In the genomic region with DNA sequence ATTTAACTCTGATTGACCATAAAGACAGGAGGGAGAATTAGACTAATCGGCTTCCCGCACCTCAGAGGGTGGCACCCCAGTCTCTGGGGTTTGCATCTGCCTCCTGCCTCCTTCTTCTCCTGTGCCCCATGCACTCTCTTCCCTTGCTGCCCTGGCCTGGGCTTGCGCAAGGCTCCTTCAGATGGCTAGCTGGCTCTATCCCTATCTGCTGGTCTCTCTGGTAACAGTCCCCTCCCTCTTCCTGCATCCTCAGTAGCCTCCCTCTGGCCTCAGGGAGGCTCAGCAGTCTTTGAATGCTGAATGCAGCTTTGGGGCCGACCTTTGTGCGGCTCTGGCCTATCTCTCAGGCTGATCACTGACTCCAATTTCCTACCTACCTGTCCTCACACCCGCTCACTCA, we compare ENCODE assay signal across 9 mouse cellular contexts. TPM values are rescaled to one million over a fixed set of nuclear protein-coding genes. Genes with fewer than 3 reads are reported as not detected.
DNase-seq lines count a peak whose midpoint lies in the region; ATAC-seq and TF ChIP-seq lines count a peak whose summit lies in the region.
"Had no signal": no experiment of that assay in that cellular context is flagged by ENCODE, and none has a peak within 500 bp of the region (broad histone marks: within the 10 kb centered on the region; RNA-seq: fewer than 3 reads in every experiment).

No protein-coding gene starts in this region.

- H3K4me3 ChIP-seq in forebrain, embryonic 13.5 days: no peak overlapping the region
- H3K4me3 ChIP-seq in forebrain, embryonic 11.5 days (ENCODE audit: low read depth, low read length): no peak overlapping the region
- no peak overlapping the region for H3K4me3 ChIP-seq in heart, embryonic 12.5 days
- H3K4me3 ChIP-seq in liver, embryonic 16.5 days (ENCODE audit: low read depth, low read length): no peak overlapping the region
- H3K4me3 ChIP-seq: stomach, embryonic 15.5 days had no signal

- no peak for DNase-seq in forebrain, embryonic 11.5 days (ENCODE audit: low spot score)
- DNase-seq in brain, embryonic 14.5 days (ENCODE audit: low read depth): peak; percentile 42
- no peak for DNase-seq in left cerebral cortex, postnatal 14 days (ENCODE audit: low spot score in 2 of 2)
- no peak for DNase-seq in spleen, adult 12 weeks (ENCODE audit: low spot score)

- ATAC-seq in forebrain, embryonic 13.5 days: no peak
- no peak for ATAC-seq in forebrain, embryonic 11.5 days (replicated peaks; ENCODE audit: low FRiP score)
- peak; percentile 82 for ATAC-seq in heart, embryonic 12.5 days (ENCODE audit: insufficient number of reproducible peaks, low FRiP score)
- ATAC-seq in liver, embryonic 16.5 days (ENCODE audit: low read depth): peak; percentile 32; the same call in 1 of the 2 replicates
- ATAC-seq in erythroblast, adult 5-6 weeks (replicated peaks; ENCODE audit: low FRiP score, poor library complexity, severe bottlenecking): no peak

- H3K9me3 ChIP-seq in forebrain, embryonic 13.5 days (replicated peaks): no peaks in the 10 kb centered on the region
- no peaks in the 10 kb centered on the region for H3K9me3 ChIP-seq in forebrain, embryonic 11.5 days (ENCODE audit: control insufficient read depth, low read length)
- no peaks in the 10 kb centered on the region for H3K9me3 ChIP-seq in heart, embryonic 12.5 days (replicated peaks)
- H3K9me3 ChIP-seq in liver, embryonic 16.5 days (replicated peaks; ENCODE audit: control insufficient read depth, low read length): no peaks in the 10 kb centered on the region
- H3K9me3 ChIP-seq: stomach, embryonic 15.5 days had no signal

- peaks cover 46% of the 10 kb centered on the region for H3K36me3 ChIP-seq in forebrain, embryonic 13.5 days (ENCODE audit: poor library complexity, severe bottlenecking)
- no peaks in the 10 kb centered on the region; the same call in 1 of the 2 replicates for H3K36me3 ChIP-seq in forebrain, embryonic 11.5 days (ENCODE audit: control insufficient read depth, insufficient read depth, low read length)
- peaks cover 40% of the 10 kb centered on the region for H3K36me3 ChIP-seq in heart, embryonic 12.5 days
- 0 out of 2 replicates have a peak, but pooled peaks cover 4% of the 10 kb centered on the region for H3K36me3 ChIP-seq in liver, embryonic 16.5 days (ENCODE audit: control insufficient read depth, insufficient read depth)

- WGBS in forebrain, embryonic 13.5 days: 51% methylated on average over 6 of the region's 6 CpGs
- WGBS in forebrain, embryonic 11.5 days: 61% methylated on average over 6 of the region's 6 CpGs
- 47% methylated on average over 6 of the region's 6 CpGs for WGBS in heart, embryonic 12.5 days
- 68% methylated on average over 6 of the region's 6 CpGs for WGBS in liver, embryonic 16.5 days (ENCODE audit: insufficient replicate concordance)

- no peak for TF ChIP-seq POLR2A in brain, embryonic 14.5 days (IDR thresholded peaks at IDR 0.05; ENCODE audit: borderline replicate concordance, extremely low read depth, insufficient read depth, insufficient read length, poor library complexity, severe bottlenecking)

- TF ChIP-seq CTCF in brain, embryonic 14.5 days (IDR thresholded peaks at IDR 0.05; ENCODE audit: borderline replicate concordance, extremely low read depth, insufficient read depth, insufficient read length): no peak

- H3K27me3 ChIP-seq in forebrain, embryonic 13.5 days: no peaks in the 10 kb centered on the region
- H3K27me3 ChIP-seq in forebrain, embryonic 11.5 days (ENCODE audit: control insufficient read depth, insufficient read depth, low read length): no peaks in the 10 kb centered on the region
- H3K27me3 ChIP-seq in heart, embryonic 12.5 days (replicated peaks): no peaks in the 10 kb centered on the region
- H3K27me3 ChIP-seq in liver, embryonic 16.5 days (ENCODE audit: control insufficient read depth, insufficient read depth, low read depth, low read length): no peaks in the 10 kb centered on the region
- H3K27me3 ChIP-seq: stomach, embryonic 15.5 days had no signal

- H3K4me1 ChIP-seq in forebrain, embryonic 13.5 days: peaks cover 11% of the 10 kb centered on the region
- no peaks in the 10 kb centered on the region; the same call in 1 of the 2 replicates for H3K4me1 ChIP-seq in forebrain, embryonic 11.5 days (replicated peaks; ENCODE audit: control insufficient read depth, insufficient read depth, low read length)
- H3K4me1 ChIP-seq in heart, embryonic 12.5 days (replicated peaks): peaks cover 11% of the 10 kb centered on the region
- H3K4me1 ChIP-seq in liver, embryonic 16.5 days (ENCODE audit: control insufficient read depth, low read depth, low read length): no peaks in the 10 kb centered on the region
- H3K4me1 ChIP-seq: stomach, embryonic 15.5 days had no signal

- H3K27ac ChIP-seq in forebrain, embryonic 13.5 days: no peak overlapping the region
- H3K27ac ChIP-seq in forebrain, embryonic 11.5 days (ENCODE audit: low read depth, low read length): no peak overlapping the region
- peak overlapping the region; percentile 6; the same call in 1 of the 2 replicates for H3K27ac ChIP-seq in heart, embryonic 12.5 days (ENCODE audit: poor library complexity, severe bottlenecking)
- no peak overlapping the region for H3K27ac ChIP-seq in liver, embryonic 16.5 days (ENCODE audit: low read length)
- H3K27ac ChIP-seq: stomach, embryonic 15.5 days had no signal

- H3K4me2 ChIP-seq in forebrain, embryonic 13.5 days: no peak overlapping the region
- H3K4me2 ChIP-seq in forebrain, embryonic 11.5 days (ENCODE audit: low read depth, low read length, severe bottlenecking): no peak overlapping the region
- H3K4me2 ChIP-seq in heart, embryonic 12.5 days: no peak overlapping the region
- no peak overlapping the region for H3K4me2 ChIP-seq in liver, embryonic 16.5 days (ENCODE audit: low read depth, low read length)
- H3K4me2 ChIP-seq: stomach, embryonic 15.5 days had no signal

- peak overlapping the region; percentile 32; the same call in 1 of the 2 replicates for H3K9ac ChIP-seq in forebrain, embryonic 13.5 days
- no peak overlapping the region for H3K9ac ChIP-seq in forebrain, embryonic 11.5 days (ENCODE audit: low read length)
- no peak overlapping the region for H3K9ac ChIP-seq in heart, embryonic 12.5 days
- no peak overlapping the region for H3K9ac ChIP-seq in liver, embryonic 16.5 days (ENCODE audit: low read depth, low read length)
- H3K9ac ChIP-seq: stomach, embryonic 15.5 days had no signal

- intact Hi-C loops in left cerebral cortex, postnatal 14 days (cut with DNase I): loop anchor here (1.0 to 5.0 kb wide), 2 partner anchors 78 to 285 kb away; no protein-coding TSS in a partner anchor

RNA-seq across cellular contexts. Expression of gene Tamm41, which starts 30.7 kb away (rescaled TPM):
- 70.9 and 72.4 TPM in 2 replicates for polyA plus RNA-seq in forebrain, embryonic 13.5 days (2015; fragmentation: Nextera tagmentation; extraction: Ambion mirVana)
- 79.0 and 84.6 TPM in 2 replicates for polyA plus RNA-seq in forebrain, embryonic 11.5 days (2014; fragmentation: Nextera tagmentation; extraction: Ambion mirVana)
- polyA plus RNA-seq in brain, embryonic 14.5 days (2012; rRNA removed): 38.6 and 46.8 TPM in 2 replicates
- polyA plus RNA-seq in heart, embryonic 12.5 days (2016; fragmentation: Nextera tagmentation; extraction: Ambion mirVana): 36.7 and 37.7 TPM in 2 replicates
- polyA plus RNA-seq in liver, embryonic 16.5 days (2015; fragmentation: Nextera tagmentation; extraction: Ambion mirVana): 17.5 and 19.7 TPM in 2 replicates
- total RNA-seq in left cerebral cortex, postnatal 14 days (2021): 10 to 100 TPM; 17.3 to 21.9 TPM
- 13.2 and 13.8 TPM in 2 replicates for total RNA-seq in erythroblast, adult 5-6 weeks (2015; ENCODE audit: low replicate concordance)
- total RNA-seq in erythroblast, adult 5-6 weeks (2017; ENCODE audit: low replicate concordance): 9.0 and 12.5 TPM in 2 replicates

RNA-seq across cellular contexts. Expression of gene Vgll4, which starts 37.2 kb away (rescaled TPM):
- polyA plus RNA-seq in forebrain, embryonic 13.5 days (2015; fragmentation: Nextera tagmentation; extraction: Ambion mirVana): 81.5 and 84.3 TPM in 2 replicates
- polyA plus RNA-seq in forebrain, embryonic 11.5 days (2014; fragmentation: Nextera tagmentation; extraction: Ambion mirVana): 72.0 and 73.1 TPM in 2 replicates
- 39.7 and 40.9 TPM in 2 replicates for polyA plus RNA-seq in brain, embryonic 14.5 days (2012; rRNA removed)
- 74.3 and 76.4 TPM in 2 replicates for polyA plus RNA-seq in heart, embryonic 12.5 days (2016; fragmentation: Nextera tagmentation; extraction: Ambion mirVana)
- 10.0 TPM in 2 replicates for polyA plus RNA-seq in liver, embryonic 16.5 days (2015; fragmentation: Nextera tagmentation; extraction: Ambion mirVana)
- 10 to 100 TPM; 48.0 to 53.4 TPM for total RNA-seq in left cerebral cortex, postnatal 14 days (2021)
- total RNA-seq in erythroblast, adult 5-6 weeks (2015; ENCODE audit: low replicate concordance): 4.2 and 5.0 TPM in 2 replicates
- total RNA-seq in erythroblast, adult 5-6 weeks (2017; ENCODE audit: low replicate concordance): 6.5 and 13.0 TPM in 2 replicates

Comparison
In these comparisons a context has a peak if more than half of its experiments do, and no peak if none do; other contexts are left out.
1. ATAC-seq: peak in heart, embryonic 12.5 days (single experiment) and liver, embryonic 16.5 days (single experiment); none in forebrain, embryonic 13.5 days (single experiment), forebrain, embryonic 11.5 days (single experiment) and erythroblast, adult 5-6 weeks (single experiment).